In genomic region chr11:68902823-68903222, GRCm38 (mm10) we compare ENCODE assay signal across 9 mouse cellular contexts. TPM values are rescaled to one million over a fixed set of nuclear protein-coding genes. Genes with fewer than 3 reads are reported as not detected.
DNase-seq lines count a peak whose midpoint lies in the region; ATAC-seq and TF ChIP-seq lines count a peak whose summit lies in the region.
"Had no signal": no experiment of that assay in that cellular context is flagged by ENCODE, and none has a peak within 500 bp of the region (broad histone marks: within the 10 kb centered on the region; RNA-seq: fewer than 3 reads in every experiment).

No protein-coding gene starts in this region.

- peak overlapping the region; percentile 82 for H3K4me2 ChIP-seq in heart, embryonic 13.5 days
- peak overlapping the region; percentile 84 for H3K4me2 ChIP-seq in hindbrain, embryonic 12.5 days (replicated peaks)
- peak overlapping the region; percentile 78 for H3K4me2 ChIP-seq in midbrain, embryonic 11.5 days

- peaks cover 50% of the 10 kb centered on the region for H3K36me3 ChIP-seq in heart, embryonic 13.5 days
- H3K36me3 ChIP-seq in ES-Bruce4 (ENCODE audit: control insufficient read depth, insufficient read depth, low read length, poor library complexity, severe bottlenecking): peaks cover 52% of the 10 kb centered on the region
- H3K36me3 ChIP-seq in hindbrain, embryonic 12.5 days: peaks cover 42% of the 10 kb centered on the region
- H3K36me3 ChIP-seq in midbrain, embryonic 11.5 days (ENCODE audit: control insufficient read depth, insufficient read depth, low read length): peaks cover 24% of the 10 kb centered on the region

- H3K9me3 ChIP-seq in heart, embryonic 13.5 days: no peaks in the 10 kb centered on the region
- H3K9me3 ChIP-seq in ES-Bruce4 (replicated peaks; ENCODE audit: control insufficient read depth, insufficient read depth, low read length, poor library complexity, severe bottlenecking): no peaks in the 10 kb centered on the region
- no peaks in the 10 kb centered on the region for H3K9me3 ChIP-seq in hindbrain, embryonic 12.5 days (replicated peaks)
- H3K9me3 ChIP-seq in midbrain, embryonic 11.5 days (ENCODE audit: control insufficient read depth, low read length): no peaks in the 10 kb centered on the region

- no peak overlapping the region for H3K27ac ChIP-seq in heart, embryonic 13.5 days (replicated peaks)
- peak overlapping the region; percentile 68 for H3K27ac ChIP-seq in ES-Bruce4 (ENCODE audit: insufficient read depth, low read length)
- no peak overlapping the region for H3K27ac ChIP-seq in hindbrain, embryonic 12.5 days
- no peak overlapping the region for H3K27ac ChIP-seq in midbrain, embryonic 11.5 days (ENCODE audit: low read depth, low read length)

- intact Hi-C loops in heart, postnatal 25 days (cut with DNase I): loop anchor here (5.0 kb wide), 1 partner anchor 64 kb away; the partner anchor contains the start of gene Slc25a35

- peak overlapping the region; percentile 78 for H3K4me3 ChIP-seq in heart, embryonic 13.5 days
- H3K4me3 ChIP-seq in ES-Bruce4 (ENCODE audit: low read depth, low read length): peak overlapping the region; percentile 62
- peak overlapping the region; percentile 91 for H3K4me3 ChIP-seq in hindbrain, embryonic 12.5 days
- peak overlapping the region; percentile 63 for H3K4me3 ChIP-seq in midbrain, embryonic 11.5 days (ENCODE audit: low read depth, low read length)

- peaks cover 10% of the 10 kb centered on the region for H3K27me3 ChIP-seq in heart, embryonic 13.5 days (replicated peaks)
- no peaks in the 10 kb centered on the region for H3K27me3 ChIP-seq in ES-Bruce4 (ENCODE audit: control insufficient read depth, insufficient read depth, low read length, poor library complexity, severe bottlenecking)
- peaks cover 12% of the 10 kb centered on the region; the same call in 1 of the 2 replicates for H3K27me3 ChIP-seq in hindbrain, embryonic 12.5 days
- no peaks in the 10 kb centered on the region for H3K27me3 ChIP-seq in midbrain, embryonic 11.5 days (ENCODE audit: control insufficient read depth, insufficient read depth, low read length)

- peak overlapping the region; percentile 93 for H3K9ac ChIP-seq in heart, embryonic 13.5 days
- peak overlapping the region; percentile 96 for H3K9ac ChIP-seq in ES-Bruce4 (ENCODE audit: low read depth, poor library complexity, severe bottlenecking)
- peak overlapping the region; percentile 98 for H3K9ac ChIP-seq in hindbrain, embryonic 12.5 days
- H3K9ac ChIP-seq in midbrain, embryonic 11.5 days (ENCODE audit: low read length): peak overlapping the region; percentile 97

- DNase-seq in heart, postnatal 25 days (ENCODE audit: low spot score): no peak
- DNase-seq in midbrain, embryonic 11.5 days (ENCODE audit: low spot score, missing footprints): peak; percentile 68
- DNase-seq in embryo, embryonic 9.5 days (ENCODE audit: extremely low spot score): no peak
- DNase-seq in T-cell, adult 2 months (ENCODE audit: low spot score): no peak
- no peak for DNase-seq in spleen, postnatal 14 days (ENCODE audit: low spot score in 2 of 2)

- WGBS in heart, embryonic 13.5 days: 84% methylated on average over 5 of the region's 5 CpGs
- WGBS in hindbrain, embryonic 12.5 days: 90% methylated on average over 5 of the region's 5 CpGs
- WGBS in midbrain, embryonic 11.5 days: 86% methylated on average over 5 of the region's 5 CpGs

- TF ChIP-seq POLR2A in ES-Bruce4 (IDR thresholded peaks at IDR 0.05; ENCODE audit: insufficient read depth, low read length): no peak

- H3K4me1 ChIP-seq in heart, embryonic 13.5 days: peaks cover 13% of the 10 kb centered on the region
- H3K4me1 ChIP-seq in ES-Bruce4 (ENCODE audit: control insufficient read depth, insufficient read depth, low read length): no peaks in the 10 kb centered on the region
- H3K4me1 ChIP-seq in hindbrain, embryonic 12.5 days: peaks cover 9% of the 10 kb centered on the region
- peaks cover 8% of the 10 kb centered on the region for H3K4me1 ChIP-seq in midbrain, embryonic 11.5 days (ENCODE audit: control insufficient read depth, insufficient read depth, low read length)

- ATAC-seq in heart, embryonic 13.5 days (ENCODE audit: extremely low read depth, insufficient number of reproducible peaks, low FRiP score, low TSS enrichment): no peak
- ATAC-seq in hindbrain, embryonic 12.5 days (ENCODE audit: low FRiP score): no peak
- ATAC-seq in midbrain, embryonic 11.5 days (ENCODE audit: low FRiP score): no peak
- ATAC-seq: inflammation-experienced regulatory T-cells, adult 6 months had no signal

- TF ChIP-seq EP300 in ES-Bruce4 (IDR thresholded peaks at IDR 0.05; ENCODE audit: insufficient read depth, low read depth, low read length): no peak

- TF ChIP-seq CTCF in ES-Bruce4 (IDR thresholded peaks at IDR 0.05; ENCODE audit: low read depth, low read length): no peak

RNA-seq across cellular contexts. Expression of gene Rpl26, which starts 1.4 kb away (rescaled TPM):
- 640 and 686 TPM in 2 replicates for polyA plus RNA-seq in heart, embryonic 13.5 days (2015; fragmentation: Nextera tagmentation; extraction: Ambion mirVana)
- 100 to 1,000 TPM; 612 to 679 TPM for total RNA-seq in heart, postnatal 25 days (2021)
- polyA plus RNA-seq in ES-Bruce4 (2011; ENCODE audit: insufficient read depth, insufficient read length, low read depth, missing spikeins): 4,511 and 5,371 TPM in 2 replicates
- 624 and 749 TPM in 2 replicates for polyA plus RNA-seq in hindbrain, embryonic 12.5 days (2016; fragmentation: Nextera tagmentation; extraction: Ambion mirVana)
- 841 and 881 TPM in 2 replicates for polyA plus RNA-seq in midbrain, embryonic 11.5 days (2014; fragmentation: Nextera tagmentation; extraction: Ambion mirVana)

RNA-seq across cellular contexts. Expression of gene Rnf222, which starts 14.5 kb away (rescaled TPM):
- polyA plus RNA-seq in heart, embryonic 13.5 days (2015; fragmentation: Nextera tagmentation; extraction: Ambion mirVana): 0.14 and 0.15 TPM in 2 replicates
- under 1 TPM in 1 of 2 experiments, not detected in 1; 0.08 TPM for total RNA-seq in heart, postnatal 25 days (2021)
- polyA plus RNA-seq in ES-Bruce4 (2011; ENCODE audit: insufficient read depth, insufficient read length, low read depth, missing spikeins): not detected in 2 replicates
- polyA plus RNA-seq in hindbrain, embryonic 12.5 days (2016; fragmentation: Nextera tagmentation; extraction: Ambion mirVana): 0.07 TPM in 1 of 2 replicates, not detected in the other
- 0.04 and 0.07 TPM in 2 replicates for polyA plus RNA-seq in midbrain, embryonic 11.5 days (2014; fragmentation: Nextera tagmentation; extraction: Ambion mirVana)
- polyA plus RNA-seq: inflammation-experienced regulatory T-cells, adult 6 months had no signal

RNA-seq across cellular contexts. Expression of gene Odf4, which starts 24.1 kb away (rescaled TPM):
- not detected in 2 replicates for polyA plus RNA-seq in heart, embryonic 13.5 days (2015; fragmentation: Nextera tagmentation; extraction: Ambion mirVana)
- total RNA-seq in heart, postnatal 25 days (2021): not detected
- not detected in 2 replicates for polyA plus RNA-seq in ES-Bruce4 (2011; ENCODE audit: insufficient read depth, insufficient read length, low read depth, missing spikeins)
- polyA plus RNA-seq in hindbrain, embryonic 12.5 days (2016; fragmentation: Nextera tagmentation; extraction: Ambion mirVana): 0.36 TPM in 1 of 2 replicates, not detected in the other
- polyA plus RNA-seq in midbrain, embryonic 11.5 days (2014; fragmentation: Nextera tagmentation; extraction: Ambion mirVana): not detected in 2 replicates
- polyA plus RNA-seq: inflammation-experienced regulatory T-cells, adult 6 months had no signal

RNA-seq across cellular contexts. Expression of gene Ndel1, which starts 31.2 kb away (rescaled TPM):
- polyA plus RNA-seq in heart, embryonic 13.5 days (2015; fragmentation: Nextera tagmentation; extraction: Ambion mirVana): 56.7 and 61.6 TPM in 2 replicates
- total RNA-seq in heart, postnatal 25 days (2021): 10 to 100 TPM; 56.0 to 60.9 TPM
- polyA plus RNA-seq in ES-Bruce4 (2011; ENCODE audit: insufficient read depth, insufficient read length, low read depth, missing spikeins): 59.3 and 71.7 TPM in 2 replicates
- 76.2 and 77.1 TPM in 2 replicates for polyA plus RNA-seq in hindbrain, embryonic 12.5 days (2016; fragmentation: Nextera tagmentation; extraction: Ambion mirVana)
- 47.6 and 49.6 TPM in 2 replicates for polyA plus RNA-seq in midbrain, embryonic 11.5 days (2014; fragmentation: Nextera tagmentation; extraction: Ambion mirVana)

RNA-seq across cellular contexts. Expression of gene Arhgef15, which starts 54.5 kb away (rescaled TPM):
- 11.2 and 11.5 TPM in 2 replicates for polyA plus RNA-seq in heart, embryonic 13.5 days (2015; fragmentation: Nextera tagmentation; extraction: Ambion mirVana)
- 10 to 100 TPM; 28.1 to 32.4 TPM for total RNA-seq in heart, postnatal 25 days (2021)
- polyA plus RNA-seq in ES-Bruce4 (2011; ENCODE audit: insufficient read depth, insufficient read length, low read depth, missing spikeins): 2.6 and 3.7 TPM in 2 replicates
- 8.5 TPM in 2 replicates for polyA plus RNA-seq in hindbrain, embryonic 12.5 days (2016; fragmentation: Nextera tagmentation; extraction: Ambion mirVana)
- 3.7 and 4.2 TPM in 2 replicates for polyA plus RNA-seq in midbrain, embryonic 11.5 days (2014; fragmentation: Nextera tagmentation; extraction: Ambion mirVana)
